In the genomic region with DNA sequence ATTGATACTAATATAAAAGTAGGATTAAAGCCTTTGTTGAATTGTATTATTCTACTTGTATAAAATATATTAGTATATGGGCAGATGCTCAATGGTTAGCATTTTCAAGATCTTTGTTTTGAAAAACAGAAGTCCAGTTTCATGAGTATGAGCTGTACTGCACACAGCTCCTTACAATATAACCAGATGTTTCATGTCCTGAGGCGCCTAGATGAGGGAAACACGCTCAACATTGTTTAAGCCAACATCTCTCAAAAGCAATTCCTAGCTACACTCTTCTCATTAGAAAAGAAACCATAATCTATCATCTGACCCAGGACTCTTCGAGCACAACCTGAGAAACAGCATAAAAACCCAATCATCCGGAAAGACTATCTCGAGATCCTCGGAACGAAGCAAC, we compare ENCODE assay signal across 23 mouse cellular contexts.
DNase-seq lines count a peak whose midpoint lies in the region; ATAC-seq and TF ChIP-seq lines count a peak whose summit lies in the region.
"Had no signal": no experiment of that assay in that cellular context is flagged by ENCODE, and none has a peak within 500 bp of the region (broad histone marks: within the 10 kb centered on the region; RNA-seq: fewer than 3 reads in every experiment).

No protein-coding gene starts in this region.

- peak; percentile 97 for ATAC-seq in lung, embryonic 14.5 days (ENCODE audit: insufficient read depth)
- ATAC-seq: forebrain, embryonic 13.5 days; forebrain, embryonic 16.5 days; hindbrain, embryonic 16.5 days had no signal

- peak overlapping the region; percentile 18; the same call in 1 of the 2 replicates for H3K4me2 ChIP-seq in lung, embryonic 14.5 days
- H3K4me2 ChIP-seq: forebrain, embryonic 13.5 days; heart, embryonic 11.5 days; hindbrain, embryonic 13.5 days had no signal

- H3K4me3 ChIP-seq in lung, embryonic 14.5 days (ENCODE audit: low read depth, low read length), result no peak overlapping the region
- H3K4me3 ChIP-seq in lung, adult 2 months (replicated peaks; ENCODE audit: extremely low read depth, low read depth, low read length), result no peak overlapping the region
- H3K4me3 ChIP-seq: forebrain, embryonic 10.5 days; forebrain, embryonic 13.5 days; gastrocnemius, adult 2 months; hindbrain, embryonic 13.5 days had no signal

- no peaks in the 10 kb centered on the region for H3K36me3 ChIP-seq in lung, embryonic 14.5 days (ENCODE audit: insufficient read depth)
- H3K36me3 ChIP-seq: forebrain, embryonic 10.5 days; G1E; hindbrain, embryonic 13.5 days had no signal

- TF ChIP-seq POLR2A in lung, adult 2 months (IDR thresholded peaks at IDR 0.05; ENCODE audit: borderline replicate concordance, extremely low read depth, low read depth, low read length), result no peak

- TF ChIP-seq CTCF in lung, embryonic 14.5 days (IDR thresholded peaks at IDR 0.05; ENCODE audit: low read depth), result no peak
- TF ChIP-seq CTCF in lung, adult 2 months (IDR thresholded peaks at IDR 0.05; ENCODE audit: insufficient read depth, low read length), result no peak

- WGBS in lung, embryonic 14.5 days, result 33% methylated on average over 7 of the region's 7 CpGs
- 72% methylated on average over 7 of the region's 7 CpGs for whole genome bisulfite sequencing in lung, adult 2 months

- no peaks in the 10 kb centered on the region for H3K9me3 ChIP-seq in lung, embryonic 14.5 days (ENCODE audit: low read depth, low read length)
- H3K9me3 ChIP-seq: forebrain, embryonic 10.5 days; forebrain, embryonic 13.5 days; G1E; hindbrain, embryonic 13.5 days had no signal

- H3K9ac ChIP-seq in lung, embryonic 14.5 days, result no peak overlapping the region
- H3K9ac ChIP-seq: forebrain, embryonic 13.5 days; hindbrain, embryonic 13.5 days had no signal

- no peaks in the 10 kb centered on the region for H3K4me1 ChIP-seq in lung, embryonic 14.5 days (ENCODE audit: insufficient read depth)
- no peaks in the 10 kb centered on the region for H3K4me1 ChIP-seq in lung, adult 2 months (ENCODE audit: control insufficient read depth, insufficient read depth, low read length)
- H3K4me1 ChIP-seq: forebrain, embryonic 10.5 days; forebrain, embryonic 13.5 days; hindbrain, embryonic 13.5 days had no signal

- H3K27ac ChIP-seq in lung, embryonic 14.5 days (ENCODE audit: low read depth), result no peak overlapping the region
- H3K27ac ChIP-seq: forebrain, embryonic 10.5 days; forebrain, embryonic 13.5 days; hindbrain, embryonic 13.5 days had no signal

- H3K27me3 ChIP-seq in lung, embryonic 14.5 days (ENCODE audit: insufficient read depth, low read length), result no peaks in the 10 kb centered on the region
- H3K27me3 ChIP-seq: CH12.LX; forebrain, embryonic 13.5 days; hindbrain, embryonic 13.5 days had no signal

- DNase-seq in lung, embryonic 14.5 days, result peak; percentile 96
- no peak for DNase-seq in lung, adult 2 months
- DNase-seq in lung, postnatal 10 days, result peak; percentile 60
- peak; percentile 70 for DNase-seq in lung, postnatal 36 days
- DNase-seq in cerebellum, adult 9-11 months, result no peak
- DNase-seq in ovary, postnatal 10 days (ENCODE audit: low spot score), result no peak
- DNase-seq: adrenal gland, adult 2 months; adrenal gland, postnatal 14 days; B cell, adult 2 months; cerebellum, adult 11 months; cerebellum, adult 8-10 months; cerebellum, postnatal 14 days; gastrocnemius, adult 2 months; gastrocnemius, postnatal 14 days; heart, adult 11 months had no signal

Comparison
In these comparisons a context has a peak if more than half of its experiments do, and no peak if none do; other contexts are left out.
1. DNase-seq: peak in lung, embryonic 14.5 days (single experiment), lung, postnatal 10 days (single experiment) and lung, postnatal 36 days (single experiment); none in lung, adult 2 months (single experiment), cerebellum, adult 9-11 months (single experiment) and ovary, postnatal 10 days (single experiment).